Mouse (Mus musculus): ENCODE data around the gene Krt32.
A peak's percentile ranks its signal among the peaks of the same experiment; 100 is the strongest.

The Krt32 gene

GRCm38 (mm10) chr11:100087861-100088260, at the start of gene Krt32:
TSS of gene Krt32 (minus strand) at chr11:100088226.
- no peak for DNase-seq (ENCODE audit: low read depth)

DNA sequence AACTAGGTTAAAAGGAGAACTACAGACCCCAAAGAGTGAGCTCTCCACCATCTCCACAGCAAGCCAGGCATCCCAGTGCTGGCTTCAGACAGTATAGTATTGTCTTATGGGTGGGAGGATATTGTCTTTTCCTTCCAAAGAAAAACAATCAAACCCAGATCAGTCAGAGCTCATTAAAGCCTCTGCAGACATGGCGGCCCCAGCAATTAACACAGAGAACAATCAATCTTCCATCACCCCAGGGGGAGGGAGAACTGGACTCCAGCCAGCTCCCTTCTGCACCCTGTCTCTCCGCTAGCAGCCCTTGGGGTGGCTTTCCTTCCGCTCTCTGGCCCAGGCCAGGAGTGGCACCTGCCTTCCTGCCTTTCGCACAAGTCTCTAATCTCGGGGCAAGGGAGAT, 49.7 kb upstream of the Krt32 start:
- DNase-seq (ENCODE audit: low read depth), result no peak

DNA sequence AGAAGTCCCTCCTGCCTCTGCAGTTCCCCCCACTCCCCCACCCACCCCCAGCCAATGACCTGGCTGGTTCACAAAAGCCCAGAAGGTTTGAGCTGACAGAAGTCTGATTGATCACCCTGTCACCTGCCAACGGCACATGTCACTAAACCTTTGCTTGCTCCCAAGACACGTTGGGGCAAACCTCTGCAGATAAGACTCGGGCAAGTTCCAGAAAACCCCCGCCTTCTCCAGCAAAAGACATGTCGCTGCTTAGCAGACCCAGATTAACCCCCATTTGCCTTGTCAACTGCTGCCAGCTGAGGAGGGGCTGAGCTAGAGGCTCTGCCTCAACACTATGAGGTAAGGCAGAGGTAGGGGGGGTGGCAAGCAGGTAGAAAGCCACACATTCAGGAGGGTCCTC, 48.5 kb upstream of the Krt32 start:
- no peak for DNase-seq (ENCODE audit: low read depth)

DNA sequence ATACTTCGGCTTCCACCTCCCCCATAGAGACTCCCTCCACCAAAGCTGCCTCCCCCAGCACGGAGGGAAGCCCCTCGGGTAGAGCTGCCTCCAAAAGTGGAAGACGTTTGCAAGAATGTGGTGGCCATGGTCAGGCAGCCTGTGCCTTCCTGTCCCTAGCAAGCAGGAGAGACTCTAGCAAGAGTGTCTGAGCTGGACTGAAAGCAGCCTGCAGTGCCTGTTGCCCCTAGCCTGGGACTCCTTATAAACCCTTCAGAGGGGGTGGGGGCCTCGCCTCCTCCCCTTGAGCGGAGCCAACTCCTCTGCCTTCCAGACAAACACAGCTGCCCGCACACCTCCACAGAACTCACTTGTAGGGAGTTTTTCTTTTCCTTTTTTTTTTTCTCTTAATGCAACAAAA, 47.7 kb upstream of the Krt32 start, which contains the start of gene Krt15:
Gene Krt15 (minus strand): TSS at position 198 of the 400 bp plus-strand sequence.
- no peak for DNase-seq (ENCODE audit: low read depth)

DNA sequence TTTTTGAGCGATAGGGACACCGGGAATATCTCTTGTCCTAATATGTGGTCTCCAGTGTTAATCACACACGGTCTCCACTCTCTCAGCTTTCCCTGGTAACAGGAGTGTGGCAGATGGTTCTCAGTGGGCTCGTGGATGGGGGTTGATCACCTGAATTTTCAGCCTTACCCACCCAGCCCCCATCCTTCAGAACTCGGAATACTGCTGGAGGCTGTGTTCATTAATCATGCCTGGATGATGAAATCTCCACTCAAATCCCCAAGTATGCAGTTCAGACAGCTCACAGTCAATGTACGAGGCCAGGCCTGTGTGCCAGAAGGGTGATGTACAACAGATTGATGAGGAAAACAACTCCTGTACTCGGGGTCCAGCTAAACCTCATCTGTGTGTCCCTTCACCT, 36.9 kb upstream of the Krt32 start:
- no peak for DNase-seq (ENCODE audit: low read depth)

DNA sequence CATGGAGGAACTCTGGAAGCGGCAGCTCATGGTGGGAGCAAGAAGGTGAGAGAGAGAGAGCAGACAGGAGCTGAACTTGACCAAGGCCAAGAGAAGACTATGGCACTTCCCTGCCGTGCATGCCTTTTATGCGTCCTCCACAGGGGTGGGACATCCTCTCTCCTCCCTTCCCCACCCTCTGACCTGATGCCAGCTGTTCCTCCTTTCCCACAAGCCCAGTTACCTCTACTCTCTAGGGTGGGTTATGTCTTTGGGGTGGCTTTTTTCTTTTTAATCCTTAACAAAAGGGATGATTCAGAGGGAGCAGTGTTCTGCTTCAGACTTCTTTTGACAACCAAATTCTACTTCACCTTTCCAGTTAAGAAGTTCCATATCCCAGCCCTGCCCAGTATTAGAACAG, 33.4 kb upstream of the Krt32 start, which contains the start of gene Krt13:
Gene Krt13 (minus strand): TSS at position 101 of the 400 bp plus-strand sequence.
- DNase-seq (ENCODE audit: low read depth), result no peak

- DNase-seq (ENCODE audit: low read depth), result no peak
Observed at GRCm38 (mm10) chr11:100120331-100120730, 32.3 kb upstream of the Krt32 start.

DNA sequence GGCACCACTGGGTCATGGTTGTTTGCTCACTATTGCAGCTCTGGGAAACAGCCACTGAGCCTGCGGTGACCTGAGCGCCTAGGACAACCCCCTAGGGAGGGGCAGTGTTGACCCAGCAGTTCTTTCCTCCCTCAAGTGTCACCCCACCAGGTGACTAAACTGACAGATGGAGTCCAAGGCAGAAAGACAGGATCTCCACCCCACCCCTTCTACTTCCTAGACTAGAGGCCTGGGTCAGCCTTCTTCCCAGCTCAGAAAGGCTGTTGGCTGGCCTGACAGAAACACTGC, 25.7 kb upstream of the Krt32 start:
- no peak for DNase-seq (ENCODE audit: low read depth)

GRCm38 (mm10) chr11:100112935-100113741, 25.1 kb upstream of the Krt32 start:
- DNase-seq (ENCODE audit: low read depth), result no peak

DNA sequence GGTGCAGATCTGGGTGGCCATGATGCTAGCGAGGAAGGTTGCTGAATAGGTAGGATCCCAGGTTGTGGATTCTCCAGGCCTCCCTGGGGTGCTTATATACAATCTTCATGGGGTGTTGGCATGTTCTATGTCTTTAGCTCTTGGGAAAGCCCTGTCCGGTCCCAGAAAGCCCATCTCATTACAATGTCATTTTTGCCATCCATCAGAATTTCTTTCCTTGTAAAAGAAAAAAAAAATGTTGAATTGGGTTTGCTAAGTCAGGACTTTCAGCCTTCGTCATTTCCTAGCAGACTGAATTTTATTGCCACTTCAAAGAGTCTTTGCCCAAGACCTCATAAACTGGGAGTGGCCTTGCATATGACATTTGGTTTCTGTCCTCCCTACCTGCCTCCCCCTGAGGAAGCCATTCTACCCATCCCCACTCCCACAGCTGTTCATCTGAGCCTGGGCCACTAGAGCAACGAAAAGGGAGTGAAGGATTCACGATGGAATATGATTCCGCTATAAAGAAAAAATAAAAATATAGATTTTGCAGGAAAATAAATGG, 17.6 kb upstream of the Krt32 start, which contains the start of gene Krt36:
Gene Krt36 (minus strand): TSS at position 51 of the 547 bp plus-strand sequence.
- DNase-seq (ENCODE audit: low read depth), result no peak

DNA sequence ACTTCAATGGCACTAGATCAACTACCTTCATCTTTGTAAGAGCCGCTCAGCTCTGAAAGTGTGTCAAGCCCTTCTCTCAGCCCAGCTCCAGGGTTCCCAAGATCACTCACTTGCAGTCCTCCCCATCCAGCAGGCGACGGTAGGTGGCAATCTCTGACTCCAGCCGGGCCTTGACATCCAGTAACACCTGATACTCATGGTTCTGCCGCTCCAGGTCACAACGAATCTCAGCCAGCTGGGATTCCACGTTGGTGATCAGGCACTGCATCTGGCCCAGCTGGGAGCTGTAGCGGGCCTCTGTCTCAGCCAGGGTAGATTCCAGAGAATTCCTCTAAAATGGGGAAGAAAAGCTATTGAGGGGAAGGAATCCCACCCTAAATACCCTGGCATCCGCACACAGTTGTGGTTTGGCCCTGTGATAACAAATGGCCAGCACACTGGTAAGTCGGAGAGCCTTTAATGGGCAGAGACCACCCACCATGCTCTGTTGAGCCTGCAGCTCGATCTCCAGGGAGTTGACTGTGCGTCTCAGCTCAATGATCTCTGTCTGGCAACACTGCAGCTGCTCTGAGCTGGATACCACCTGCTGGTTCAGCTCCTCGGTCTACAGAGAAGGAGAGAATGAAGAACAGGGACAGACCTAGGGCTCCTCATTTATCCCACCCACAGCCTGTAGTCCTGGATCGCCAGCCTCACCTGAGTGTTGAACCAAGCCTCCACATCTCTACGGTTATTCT, 14.8 kb upstream of the Krt32 start:
- DNase-seq (ENCODE audit: low read depth), result no peak

- DNase-seq (ENCODE audit: low read depth), result no peak
Observed at GRCm38 (mm10) chr11:100100391-100100790, 12.4 kb upstream of the Krt32 start.

DNA sequence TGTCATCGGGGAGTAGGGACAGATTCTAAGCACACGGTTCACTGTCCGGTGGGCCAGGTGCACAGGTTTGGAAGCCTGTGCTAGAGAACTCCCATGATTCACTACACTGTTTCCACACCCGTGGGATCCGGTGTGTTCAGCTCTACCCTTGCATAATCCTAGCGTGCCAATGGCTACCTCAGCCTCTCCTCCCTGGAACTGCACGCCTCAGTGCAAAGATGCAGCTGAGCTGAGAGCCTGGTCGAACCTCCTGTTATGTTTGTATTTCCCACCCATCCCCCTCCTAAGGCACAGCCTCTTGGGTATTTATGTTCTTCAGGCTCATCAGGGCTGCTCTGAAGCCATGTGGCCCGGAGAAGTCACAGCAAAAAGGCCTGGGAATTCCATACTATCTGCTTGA, 9.8 kb upstream of the Krt32 start:
- no peak for DNase-seq (ENCODE audit: low read depth)

- DNase-seq (ENCODE audit: low read depth), result no peak
Observed at GRCm38 (mm10) chr11:100096141-100096540, 8.1 kb upstream of the Krt32 start, which contains the start of gene Krt35. TSS of gene Krt35 (minus strand) at chr11:100096241.

DNA sequence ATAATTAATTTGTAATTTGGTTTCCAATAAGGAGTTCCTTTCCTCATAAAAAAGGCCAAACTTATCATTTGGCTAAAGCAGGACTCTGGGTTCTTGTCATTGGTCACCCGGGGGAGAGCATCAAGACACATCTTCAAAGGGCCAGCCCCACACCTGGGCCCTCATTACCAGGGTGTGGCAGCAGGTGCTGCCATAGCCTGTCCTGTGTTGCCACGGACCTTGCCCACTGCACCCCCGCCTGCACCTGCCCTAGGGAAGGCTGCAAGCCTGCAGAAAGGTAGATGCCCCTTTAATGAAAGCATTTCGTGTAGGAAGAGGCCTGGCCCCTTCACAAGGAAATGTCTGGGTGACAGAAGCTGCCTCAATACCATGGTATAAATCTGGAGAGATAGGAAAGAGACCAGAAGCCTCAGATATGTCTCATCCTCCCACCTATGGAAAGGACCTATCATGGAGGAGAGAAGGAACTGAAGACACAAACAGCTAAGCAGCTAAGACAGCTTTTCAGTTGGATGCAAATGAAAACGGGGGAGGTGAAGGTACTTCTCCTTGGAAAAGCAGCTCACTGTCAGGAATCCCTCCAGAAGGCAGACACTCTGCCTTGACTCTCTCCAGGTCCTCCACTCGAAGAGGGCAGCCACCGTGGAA, 476 bp upstream of the Krt32 start:
- no peak for DNase-seq (ENCODE audit: low read depth)

DNA sequence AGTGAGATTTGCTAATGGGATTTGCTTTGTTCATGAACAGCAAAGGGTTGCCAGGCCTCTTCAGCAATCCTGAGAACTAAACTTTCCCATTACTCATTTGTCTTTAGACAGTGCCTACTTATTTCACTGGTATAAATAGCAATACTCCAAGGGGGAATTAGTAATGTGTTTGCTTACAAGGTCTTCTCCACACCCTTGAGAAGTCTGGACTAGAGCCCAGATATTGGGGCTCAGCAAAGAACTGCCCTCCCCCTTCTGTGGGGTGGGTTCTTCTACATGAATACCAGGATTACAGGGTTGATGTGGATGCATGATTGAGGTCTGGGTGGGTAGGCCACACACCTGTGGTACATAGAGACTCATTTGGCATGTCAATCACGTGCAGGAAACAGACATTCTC, 14.2 kb downstream of the Krt32 start:
- DNase-seq (ENCODE audit: low read depth), result no peak

DNA sequence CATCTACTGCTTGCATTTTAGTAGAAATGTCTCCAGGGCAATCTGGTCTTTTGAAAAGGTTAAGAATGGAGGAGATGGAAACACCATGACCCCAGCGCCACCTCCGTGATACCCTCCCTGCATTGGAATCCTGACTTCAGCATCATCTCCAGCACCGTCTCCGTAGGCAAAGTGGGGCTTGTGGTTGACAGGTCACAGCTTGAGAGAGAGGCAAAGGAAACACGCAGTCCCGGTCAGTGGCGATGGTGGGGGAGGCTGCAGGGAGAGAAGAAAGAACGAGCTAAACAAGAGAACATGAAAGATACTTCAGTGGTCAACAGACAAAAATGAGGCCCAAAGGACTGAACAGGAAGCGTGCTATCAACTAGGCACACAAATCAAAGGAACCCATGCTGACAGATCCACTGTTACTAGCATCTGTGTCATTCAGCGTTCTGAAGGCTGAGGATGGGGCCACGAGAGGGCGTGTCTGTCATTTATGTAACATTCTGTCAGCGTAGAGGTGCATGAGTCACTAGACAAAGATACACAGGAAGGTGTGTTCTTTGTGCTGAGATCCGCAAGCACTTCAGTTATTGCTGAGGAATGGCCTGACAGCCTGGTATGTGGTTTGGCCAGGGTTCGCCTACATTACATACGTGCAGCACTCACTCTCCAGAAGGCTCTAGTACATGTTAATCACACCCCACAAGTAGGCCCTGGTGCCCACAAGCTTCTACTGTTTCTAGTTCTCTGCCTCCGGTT, 20.6 kb downstream of the Krt32 start:
- DNase-seq (ENCODE audit: low read depth), result peak; percentile 13

GRCm38 (mm10) chr11:100066236-100067010, 21.6 kb downstream of the Krt32 start:
- no peak for DNase-seq (ENCODE audit: low read depth)

GRCm38 (mm10) chr11:100058875-100059274, 29.2 kb downstream of the Krt32 start:
- DNase-seq (ENCODE audit: low read depth), result peak; percentile 6

DNA sequence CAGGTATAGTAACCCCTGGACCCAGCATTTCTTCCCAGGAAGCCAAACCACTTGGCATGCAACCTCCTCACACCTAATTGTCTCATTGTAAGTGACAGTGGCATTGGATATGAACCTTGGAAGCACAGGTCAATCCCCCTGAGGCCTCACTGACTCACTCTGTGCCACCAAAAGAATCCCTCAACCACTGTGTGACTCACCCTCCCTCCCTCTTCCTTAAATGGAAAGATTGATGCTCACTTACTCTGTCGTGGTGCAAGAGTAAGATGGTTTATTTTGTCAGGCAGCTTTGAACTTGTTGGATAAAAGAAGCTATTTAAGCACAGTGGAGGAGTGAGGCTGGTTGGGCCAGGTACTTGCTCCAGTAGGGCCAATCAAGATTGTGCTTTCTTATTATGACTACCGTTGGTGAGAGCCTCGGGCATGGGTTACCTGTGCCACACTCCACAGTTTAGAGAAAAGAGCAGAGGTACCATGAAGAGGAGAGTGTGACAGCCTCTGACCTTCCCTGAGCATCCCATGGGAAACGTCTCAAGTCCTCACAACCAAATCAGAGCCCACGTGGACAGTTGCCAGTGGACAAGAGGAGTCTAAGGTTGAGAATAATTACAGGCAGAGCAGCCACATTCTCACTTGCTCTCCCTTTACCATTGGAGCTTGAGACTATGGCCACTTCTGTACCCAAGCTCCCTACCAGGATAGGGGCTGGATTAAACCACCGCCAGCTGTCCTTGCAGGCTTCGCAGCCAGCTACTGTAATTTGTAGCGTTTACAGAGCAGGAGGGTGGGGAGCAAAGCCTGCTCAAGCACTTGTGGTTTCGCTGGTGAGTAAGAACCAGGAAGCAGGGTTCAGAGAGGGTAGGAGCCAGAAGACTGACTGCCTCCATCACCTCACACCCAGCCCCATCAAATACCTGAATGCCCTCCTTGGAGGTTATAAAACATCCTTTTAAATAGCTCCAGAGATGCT, 32.1 kb downstream of the Krt32 start:
- DNase-seq (ENCODE audit: low read depth), result peak; percentile 50

Measured in 416B (cell line).